Mouse (Mus musculus) thymus, postnatal 10 days (tissue): ENCODE measurements around the gene Olfr1095.

Source experiments
- DNase-seq, 2 experiments: peaks; one replicate each; pipeline ENCODE4 v3.0.0; 2021; ENCODE audit warnings: low spot score in 2 of 2

Gene Olfr1095

DNA sequence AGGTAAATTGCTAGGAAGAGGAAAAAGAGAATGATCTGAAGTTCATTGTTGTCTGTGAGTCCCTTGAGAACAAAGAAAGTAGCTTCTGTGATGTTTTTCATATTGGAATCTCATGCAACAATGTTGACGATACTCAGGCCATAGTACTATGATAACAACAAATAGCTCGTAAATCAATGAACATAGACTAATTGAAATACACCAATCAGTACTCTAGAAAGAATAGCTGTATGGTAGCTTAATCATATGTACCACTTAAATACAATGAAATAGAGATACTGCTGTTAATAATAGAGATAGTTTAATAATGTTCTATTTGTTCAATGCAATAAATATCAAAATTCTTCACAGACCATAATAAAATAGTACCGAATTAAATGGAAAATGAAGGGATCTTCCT lies at the start of gene Olfr1095:
Olfr1095 (minus strand) TSS at position 101 of the 400 bp plus-strand sequence.
- DNase-seq = no peak

DNA sequence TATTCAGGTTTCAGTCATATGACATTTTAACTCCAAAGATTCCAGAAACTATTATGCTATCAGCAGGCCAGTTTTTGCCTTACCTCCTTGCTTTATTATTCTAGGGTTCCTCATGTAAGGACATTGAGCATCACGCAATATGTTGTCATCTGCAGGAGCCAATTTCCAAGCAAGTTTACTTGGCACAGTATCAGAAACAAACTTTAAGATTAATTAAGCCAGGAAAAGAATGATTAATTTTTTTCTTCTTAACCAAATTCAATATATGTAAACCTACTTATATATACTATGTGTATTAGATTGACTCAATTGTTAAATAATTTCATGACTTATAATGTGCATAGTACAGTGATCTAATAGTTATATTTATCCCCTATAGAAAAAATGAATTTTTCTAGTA lies 40.6 kb upstream of the Olfr1095 start, which contains the start of gene Olfr1097:
Olfr1097 (minus strand) TSS at position 101 of the 400 bp plus-strand sequence.
- DNase-seq = no peak

DNA sequence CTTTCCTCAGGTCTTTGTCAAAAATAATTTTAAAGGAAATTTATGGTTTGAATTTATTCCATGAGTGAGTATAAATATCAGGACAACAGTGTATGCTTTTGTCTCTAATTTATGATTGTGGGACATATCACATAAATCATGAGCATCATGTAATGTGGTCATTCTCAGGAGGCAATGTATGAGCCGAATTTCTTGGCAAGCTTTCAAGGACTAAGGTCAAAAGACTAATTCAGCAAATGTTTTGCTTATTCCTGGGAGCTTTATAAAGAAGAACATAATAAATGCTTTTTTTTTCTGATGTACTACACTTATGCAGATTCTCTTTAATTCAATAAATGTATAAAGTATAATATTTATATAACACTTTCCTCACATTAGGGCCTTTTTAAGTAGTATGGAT lies 23.2 kb upstream of the Olfr1095 start, which contains the start of gene Gm13723:
Gm13723 (minus strand) TSS at position 101 of the 400 bp plus-strand sequence.
- no peak for DNase-seq

DNA sequence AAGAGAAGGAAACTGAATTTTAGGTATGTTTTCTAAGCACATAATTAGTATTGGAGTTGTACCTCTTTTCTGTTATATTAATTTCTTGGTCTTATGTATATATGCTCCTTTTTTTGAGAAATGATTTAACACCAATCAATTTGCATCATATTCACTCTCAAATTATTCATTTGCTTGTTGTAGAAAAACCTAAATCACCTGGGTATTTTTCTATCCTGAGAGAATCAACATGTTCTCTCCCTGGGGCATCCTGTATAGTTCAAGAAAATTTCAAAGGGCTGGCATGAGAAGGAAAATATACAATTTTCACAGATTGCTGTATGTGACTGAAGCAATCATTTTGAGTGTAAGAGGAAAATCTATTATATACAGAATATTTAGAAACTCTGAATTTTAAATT lies 27.1 kb downstream of the Olfr1095 start, which contains the start of gene Olfr1094:
Olfr1094 (plus strand) TSS at position 301 of the 400 bp plus-strand sequence.
- DNase-seq = no peak

DNA sequence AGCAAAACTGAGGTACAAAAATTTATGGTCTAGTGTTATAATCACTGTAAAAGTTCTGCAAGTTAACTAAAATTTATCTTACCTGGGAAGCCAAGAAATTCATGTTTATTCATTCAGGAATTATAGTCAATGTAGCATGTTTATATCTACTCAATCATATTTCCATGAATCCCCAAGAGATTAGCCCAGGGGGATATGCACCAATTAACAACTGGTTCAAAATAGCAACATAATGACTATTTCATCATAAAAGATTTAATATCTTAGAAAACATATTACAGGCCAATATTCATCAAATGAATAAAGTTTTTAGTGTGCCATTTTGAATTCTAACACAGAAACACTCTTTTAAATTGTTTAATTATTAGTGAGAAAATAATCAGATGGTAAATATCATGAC lies 41.6 kb downstream of the Olfr1095 start, which contains the start of gene Olfr141:
Olfr141 (minus strand) TSS at position 101 of the 400 bp plus-strand sequence.
- no peak for DNase-seq
